Mouse (Mus musculus): ENCODE results near the gene Nfe2. TPM values are rescaled to one million over a fixed set of nuclear protein-coding genes. Genes with fewer than 3 reads are reported as not detected.

The Nfe2 gene
- polyA plus RNA-seq (2015; fragmentation: Nextera tagmentation; extraction: Ambion mirVana) = 0.58 and 0.89 TPM in 2 replicates

DNA sequence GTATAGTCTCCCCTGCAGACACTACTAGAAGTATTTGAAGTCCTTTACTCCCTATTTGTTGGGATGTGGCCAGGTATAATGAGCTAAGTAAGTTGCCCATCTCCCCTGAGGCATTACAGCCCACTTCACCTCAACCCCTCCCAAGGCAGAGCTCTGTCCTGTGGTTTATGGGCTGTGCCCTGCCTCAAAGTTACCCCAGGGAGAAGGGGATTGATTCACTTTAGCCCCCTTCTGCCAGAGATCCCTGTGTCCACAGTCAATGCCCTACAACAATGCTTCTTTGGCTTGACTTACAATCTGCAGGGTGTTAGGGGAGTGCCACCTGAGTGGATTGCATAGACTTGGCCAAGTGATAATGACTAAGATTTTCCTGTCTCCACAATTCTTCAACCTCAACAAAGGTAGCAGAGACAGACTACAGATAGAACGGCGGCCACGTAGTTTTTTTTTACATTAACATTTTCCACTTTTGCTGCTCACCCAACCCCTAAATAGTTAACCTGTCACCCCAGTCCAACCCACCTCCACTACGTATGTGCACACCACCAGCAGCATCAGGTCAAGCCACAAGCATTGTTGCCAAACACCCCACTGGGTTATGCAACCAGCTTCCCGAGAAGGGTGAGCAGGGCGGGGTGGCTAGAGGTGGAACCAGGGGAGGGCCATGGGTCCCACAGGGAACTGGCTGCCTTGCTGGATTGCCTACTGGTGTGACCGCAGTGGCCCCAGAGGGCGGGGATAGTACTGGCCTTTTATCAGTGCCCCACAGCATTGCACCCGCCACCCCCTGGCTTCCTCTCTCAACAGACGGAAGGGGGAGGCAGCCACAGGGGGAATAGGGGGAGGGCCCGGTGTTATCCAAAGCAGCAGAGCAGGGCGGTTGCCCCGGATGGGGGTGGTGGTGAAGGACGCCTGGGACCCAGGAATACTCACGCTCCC, at the start of gene Nfe2:
TSS of gene Nfe2 (minus strand) at position 614 of the 939 bp plus-strand sequence.
- H3K4me1 ChIP-seq (replicated peaks) = peaks cover 11% of the 10 kb centered on the region
- no peaks in the 10 kb centered on the region for H3K9me3 ChIP-seq
- 16% methylated on average over 15 of the region's 15 CpGs for WGBS
- no peak within 1 kb of the TSS for H3K27ac ChIP-seq (replicated peaks)
- no peaks in the 10 kb centered on the region for H3K36me3 ChIP-seq
- H3K9ac ChIP-seq = no peak within 1 kb of the TSS
- H3K4me2 ChIP-seq = peak within 1 kb of the TSS; percentile 27; the same call in 1 of the 2 replicates
- peaks cover 3% of the 10 kb centered on the region; the same call in 1 of the 2 replicates for H3K27me3 ChIP-seq
- no peak within 1 kb of the TSS for H3K4me3 ChIP-seq
- ATAC-seq (ENCODE audit: low FRiP score, low read depth) = no peak

DNA sequence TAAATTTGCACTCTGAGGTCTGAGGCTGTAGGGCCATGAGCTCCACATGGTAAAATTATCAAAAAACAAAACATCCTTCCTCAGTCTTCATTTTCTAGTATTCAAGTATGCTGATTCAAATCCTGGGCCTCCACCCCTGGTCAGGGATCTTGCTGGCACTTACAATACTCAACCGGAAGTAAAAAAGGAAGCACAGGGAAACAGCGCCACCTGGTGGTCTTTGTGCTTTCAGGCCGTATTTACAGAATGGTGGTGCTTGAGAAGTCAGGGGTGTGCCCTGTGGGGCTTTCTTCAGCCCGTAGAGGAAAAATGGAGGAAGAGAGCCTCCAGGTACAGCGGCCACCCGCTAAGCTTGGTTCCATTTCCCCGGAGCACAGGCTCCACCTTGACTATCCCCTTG, 48.9 kb upstream of the Nfe2 start:
- Histone ChIP-seq H3K4me1 (replicated peaks) (peaks cover 52% of the 10 kb centered on the region), H3K9me3 (no peaks in the 10 kb centered on the region), H3K4me2 (no peak overlapping the region), H3K4me3 (no peak overlapping the region), H3K9ac (0 out of 2 replicates have a peak overlapping the region, but pooled peaks have one; percentile 22), H3K36me3 (no peaks in the 10 kb centered on the region), H3K27me3 (no peaks in the 10 kb centered on the region), H3K27ac (replicated peaks) (peak overlapping the region; percentile 92)
- ATAC-seq (ENCODE audit: low FRiP score, low read depth) = no peak
- WGBS = under 1% methylated on average over 7 of the region's 7 CpGs

- Histone ChIP-seq H3K4me1 (replicated peaks) (peaks cover 63% of the 10 kb centered on the region), H3K27ac (replicated peaks) (peak overlapping the region; percentile 92), H3K9me3 (no peaks in the 10 kb centered on the region), H3K4me3 (peak overlapping the region; percentile 30), H3K9ac (peak overlapping the region; percentile 50), H3K4me2 (peak overlapping the region; percentile 61), H3K36me3 (no peaks in the 10 kb centered on the region), H3K27me3 (no peaks in the 10 kb centered on the region)
- WGBS = 28% methylated on average over 8 of the region's 8 CpGs
- no peak for ATAC-seq (ENCODE audit: low FRiP score, low read depth)
Observed at GRCm38 (mm10) chr15:103305792-103306645, 47.8 kb upstream of the Nfe2 start.

- peak overlapping the region; percentile 61 for H3K4me2 ChIP-seq
- peak overlapping the region; percentile 38 for H3K4me3 ChIP-seq
- under 1% methylated on average over 70 of the region's 71 CpGs for WGBS
- no peaks in the 10 kb centered on the region for H3K9me3 ChIP-seq
- peak overlapping the region; percentile 65 for H3K9ac ChIP-seq
- H3K36me3 ChIP-seq = no peaks in the 10 kb centered on the region
- H3K27me3 ChIP-seq = no peaks in the 10 kb centered on the region
- ATAC-seq (ENCODE audit: low FRiP score, low read depth) = peak; percentile 97
- H3K27ac ChIP-seq (replicated peaks) = peak overlapping the region; percentile 97
- H3K4me1 ChIP-seq (replicated peaks) = peaks cover 72% of the 10 kb centered on the region
Observed at GRCm38 (mm10) chr15:103305070-103305678, 47.0 kb upstream of the Nfe2 start.

DNA sequence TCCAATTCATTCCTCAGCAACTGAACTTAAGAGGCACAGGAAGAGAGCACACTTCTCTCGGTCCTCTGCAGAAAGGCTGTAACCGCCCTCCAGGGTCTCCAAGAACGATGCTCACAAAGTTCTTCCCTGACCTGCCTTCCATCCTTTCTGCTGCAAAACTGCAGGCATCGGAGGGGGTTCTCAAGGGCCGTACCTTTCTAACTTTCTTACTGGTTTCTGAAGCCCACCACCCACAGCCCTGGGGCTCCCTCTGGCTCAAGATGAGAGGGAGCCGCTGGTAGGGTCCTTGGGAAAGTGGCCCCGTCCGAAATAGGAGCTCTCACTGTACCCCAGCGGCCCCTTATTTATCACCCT, 46.4 kb upstream of the Nfe2 start:
- Histone ChIP-seq H3K27me3 (no peaks in the 10 kb centered on the region), H3K4me3 (peak overlapping the region; percentile 38), H3K4me2 (peak overlapping the region; percentile 61), H3K9ac (peak overlapping the region; percentile 65), H3K36me3 (no peaks in the 10 kb centered on the region), H3K27ac (replicated peaks) (peak overlapping the region; percentile 97), H3K4me1 (replicated peaks) (peaks cover 77% of the 10 kb centered on the region), H3K9me3 (no peaks in the 10 kb centered on the region)
- no peak for ATAC-seq (ENCODE audit: low FRiP score, low read depth)
- under 1% methylated on average over 9 of the region's 9 CpGs for WGBS

- 8% methylated on average over 8 of the region's 8 CpGs for WGBS
- Histone ChIP-seq H3K9ac (peak overlapping the region; percentile 65), H3K4me1 (replicated peaks) (peaks cover 83% of the 10 kb centered on the region), H3K27me3 (no peaks in the 10 kb centered on the region), H3K9me3 (no peaks in the 10 kb centered on the region), H3K36me3 (no peaks in the 10 kb centered on the region), H3K4me2 (peak overlapping the region; percentile 61), H3K4me3 (peak overlapping the region; percentile 38), H3K27ac (replicated peaks) (peak overlapping the region; percentile 97)
- ATAC-seq (ENCODE audit: low FRiP score, low read depth) = no peak
Observed at GRCm38 (mm10) chr15:103303916-103304615, 45.9 kb upstream of the Nfe2 start.

GRCm38 (mm10) chr15:103302341-103303021, 44.3 kb upstream of the Nfe2 start:
- WGBS = 19% methylated on average over 6 of the region's 6 CpGs
- Histone ChIP-seq H3K4me3 (no peak overlapping the region), H3K4me2 (no peak overlapping the region)

DNA sequence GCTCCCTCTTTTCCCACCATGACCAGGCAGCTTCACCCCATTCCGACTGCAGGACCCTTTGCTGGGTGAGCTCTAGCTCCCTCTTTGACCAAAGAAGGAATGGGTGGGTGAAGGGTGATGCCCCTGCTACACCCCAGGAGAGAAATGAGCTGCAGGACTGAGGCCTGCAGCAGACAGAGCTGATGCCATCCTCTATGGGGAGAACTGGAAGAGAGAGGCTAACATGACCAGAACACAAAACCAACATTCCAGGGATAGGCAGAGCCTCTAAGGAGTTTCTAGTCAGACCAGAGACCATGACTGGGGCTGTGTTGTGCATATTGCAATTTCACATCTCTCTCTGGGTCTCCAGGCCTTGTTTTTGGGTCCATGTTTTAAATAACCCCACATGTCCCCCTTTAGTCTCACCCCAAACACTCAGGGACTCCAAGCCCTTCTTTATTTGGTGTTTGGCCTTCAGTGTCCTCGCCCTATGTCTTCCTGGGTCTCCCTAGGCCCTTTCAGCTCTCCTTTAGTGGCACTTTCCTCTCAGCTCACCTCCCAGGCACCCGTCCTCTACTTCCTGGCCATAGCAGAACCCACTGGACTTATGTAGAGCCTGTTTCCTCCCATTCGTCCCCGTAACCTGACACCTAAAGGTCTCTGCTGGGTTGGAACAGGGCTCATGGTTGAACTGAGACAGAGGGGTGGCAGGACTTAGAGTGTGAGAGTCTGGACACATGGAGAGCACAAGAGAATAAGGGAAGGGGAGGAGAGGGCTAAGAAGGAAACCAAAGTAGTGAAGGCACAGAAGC, 43.5 kb upstream of the Nfe2 start:
- Histone ChIP-seq H3K9me3 (no peaks in the 10 kb centered on the region), H3K27ac (replicated peaks) (peak overlapping the region; percentile 97), H3K4me3 (no peak overlapping the region), H3K9ac (0 out of 2 replicates have a peak overlapping the region, but pooled peaks have one; percentile 5), H3K36me3 (no peaks in the 10 kb centered on the region), H3K4me2 (no peak overlapping the region), H3K4me1 (replicated peaks) (peaks cover 91% of the 10 kb centered on the region), H3K27me3 (no peaks in the 10 kb centered on the region)
- WGBS = 39% methylated on average over 4 of the region's 5 CpGs
- ATAC-seq (ENCODE audit: low FRiP score, low read depth) = no peak

More at GRCm38 (mm10) chr15:103302341-103303021, 44.3 kb upstream of the Nfe2 start:
- peak overlapping the region; percentile 97 for H3K27ac ChIP-seq (replicated peaks)
- no peaks in the 10 kb centered on the region for H3K27me3 ChIP-seq
- H3K9ac ChIP-seq = no peak overlapping the region
- H3K36me3 ChIP-seq = no peaks in the 10 kb centered on the region
- H3K4me1 ChIP-seq (replicated peaks) = peaks cover 89% of the 10 kb centered on the region
- no peak for ATAC-seq (ENCODE audit: low FRiP score, low read depth)
- no peaks in the 10 kb centered on the region for H3K9me3 ChIP-seq

DNA sequence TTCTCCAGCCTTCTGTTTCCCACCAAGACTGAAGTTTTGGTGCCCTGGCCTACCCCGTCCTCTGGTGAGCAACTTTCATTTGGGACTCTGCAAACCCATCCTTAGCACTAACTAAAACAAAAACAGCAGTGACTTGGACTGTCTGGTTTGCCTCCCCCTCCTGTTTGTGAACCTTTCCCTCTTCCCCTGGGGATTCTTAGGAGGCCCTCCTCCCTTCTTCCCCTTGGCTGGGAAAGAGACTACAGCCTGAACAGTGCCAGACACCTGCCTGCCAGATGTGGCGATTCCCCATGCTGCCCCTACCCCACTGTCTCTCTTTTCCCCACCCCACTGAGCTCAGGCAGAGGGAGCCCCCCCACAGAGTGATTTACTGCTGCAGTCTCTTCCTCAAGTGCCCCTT, 42.8 kb upstream of the Nfe2 start:
- Histone ChIP-seq H3K36me3 (no peaks in the 10 kb centered on the region), H3K27ac (replicated peaks) (peak overlapping the region; percentile 97), H3K4me3 (no peak overlapping the region), H3K4me2 (peak overlapping the region; percentile 53; the same call in 1 of the 2 replicates), H3K4me1 (replicated peaks) (peaks cover 91% of the 10 kb centered on the region), H3K9me3 (no peaks in the 10 kb centered on the region), H3K9ac (peak overlapping the region; percentile 48), H3K27me3 (no peaks in the 10 kb centered on the region)
- ATAC-seq (ENCODE audit: low FRiP score, low read depth) = no peak
- 21% methylated on average over 2 of the region's 2 CpGs for WGBS

DNA sequence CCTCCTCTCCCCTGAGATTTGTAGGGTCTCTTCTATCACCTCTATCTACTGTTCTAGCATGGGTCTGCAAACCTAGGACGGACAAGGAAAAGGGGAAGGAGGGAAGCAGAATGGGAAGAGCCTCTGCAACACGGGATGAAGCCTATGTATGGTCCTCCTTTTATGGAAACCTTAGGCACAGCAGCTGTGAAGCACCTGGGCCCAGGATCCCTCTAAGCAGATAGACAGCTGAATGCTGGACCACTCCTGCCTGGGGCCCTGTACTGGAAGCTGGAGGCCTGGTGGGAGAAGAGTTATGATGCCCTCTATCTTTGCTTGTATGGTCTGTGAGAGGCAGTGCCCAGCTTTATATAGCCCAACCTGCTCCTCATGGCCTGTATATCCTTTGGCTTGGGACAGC, 42.4 kb upstream of the Nfe2 start:
- Histone ChIP-seq H3K4me3 (no peak overlapping the region), H3K27ac (replicated peaks) (peak overlapping the region; percentile 97), H3K4me2 (peak overlapping the region; percentile 53), H3K36me3 (no peaks in the 10 kb centered on the region), H3K9me3 (no peaks in the 10 kb centered on the region), H3K9ac (peak overlapping the region; percentile 48), H3K27me3 (no peaks in the 10 kb centered on the region), H3K4me1 (replicated peaks) (peaks cover 90% of the 10 kb centered on the region)
- WGBS = 0% methylated on average over 2 of the region's 2 CpGs
- ATAC-seq (ENCODE audit: low FRiP score, low read depth) = no peak
